Mouse (Mus musculus) spleen, adult 2 months (tissue): ENCODE results near the gene Ak6.

Source experiments
- CTCF ChIP-seq: fragments of 200-500 bp; IDR thresholded peaks from 2 replicates; pipeline ENCODE4 v1.5.1; 2011; ENCODE audit warnings: mild to moderate bottlenecking, inconsistent platforms; ENCODE audit not compliant: insufficient read depth, insufficient read length, insufficient replicate concordance; ENCODE audit errors: extremely low read depth
- POLR2A ChIP-seq: fragments of 200-500 bp; IDR thresholded peaks from 2 replicates; pipeline ENCODE4 v1.6.1; 2011; ENCODE audit warnings: low read depth, low read length, inconsistent platforms

DNA sequence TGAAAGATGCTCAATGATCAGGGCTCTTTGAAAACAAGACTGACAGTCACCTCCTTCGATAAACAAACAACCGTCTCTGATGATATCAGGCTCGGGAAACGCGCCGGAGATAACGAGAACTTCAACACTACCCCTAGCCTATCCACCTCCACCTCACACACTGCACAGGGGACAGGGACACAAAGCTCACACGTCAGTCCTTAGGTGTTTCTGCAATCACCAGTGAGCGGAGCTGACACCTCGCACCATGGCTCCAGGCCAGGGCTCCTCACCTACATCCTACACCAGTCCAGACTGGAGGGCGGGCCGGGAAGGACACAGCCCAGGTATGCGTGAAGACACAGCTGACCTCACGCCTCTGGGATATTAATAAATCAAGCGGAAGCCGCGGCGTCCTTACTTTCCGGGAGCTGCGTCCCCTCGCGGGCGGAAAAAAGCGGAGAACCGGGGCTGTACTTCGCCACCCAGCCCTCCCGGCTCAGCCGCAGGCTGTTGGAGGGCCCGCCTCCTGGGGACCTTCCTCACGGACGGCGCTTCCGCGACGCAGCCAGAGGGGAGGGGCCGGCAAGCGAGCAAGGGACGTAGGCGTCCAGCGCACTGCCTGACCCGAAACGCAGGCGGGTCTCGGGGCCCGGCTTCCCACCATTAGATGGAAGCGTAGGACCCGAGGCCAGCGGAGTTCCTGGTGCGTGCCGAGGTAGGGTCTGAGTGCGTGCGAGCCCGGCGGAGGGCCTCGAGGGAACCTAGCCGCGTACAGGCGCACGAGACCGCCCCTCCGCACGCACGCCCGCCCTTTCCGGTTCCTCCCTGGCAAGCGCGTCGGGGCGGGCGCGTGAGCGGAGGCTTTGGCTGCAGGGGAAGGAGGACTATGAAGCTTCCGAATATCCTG lies at the start of gene Ak6, which contains the start of gene Rad17:
- TF ChIP-seq CTCF (no peak), POLR2A (peak; percentile 45; the same call in 1 of the 2 replicates)
